Mouse (Mus musculus) forebrain, embryonic 13.5 days (tissue): Measurements from ENCODE around the gene Plxdc1. TPM values are rescaled to one million over a fixed set of nuclear protein-coding genes. Genes with fewer than 3 reads are reported as not detected.

Experiments used
- ATAC-seq: fragments of 200-750 bp; cut with Nextera tagmentation; 2 replicates; pipeline ENCODE4 v1.8.0; 2017
- H3K27ac ChIP-seq: fragments of 300-500 bp; sonication (generic); 2 replicates; pipeline ENCODE4 v1.5.1; 2015; ENCODE audit warnings: inconsistent platforms, mild to moderate bottlenecking, moderate library complexity
- H3K27me3 ChIP-seq: fragments of 300-500 bp; sonication (generic); 2 replicates; pipeline ENCODE4 v1.6.1; 2015; ENCODE audit warnings: mild to moderate bottlenecking, inconsistent platforms
- H3K36me3 ChIP-seq: fragments of 300-500 bp; sonication (generic); 2 replicates; pipeline ENCODE4 v1.6.1; 2015; ENCODE audit warnings: mild to moderate bottlenecking, inconsistent platforms; ENCODE audit not compliant: poor library complexity, severe bottlenecking
- H3K4me1 ChIP-seq: fragments of 300-500 bp; sonication (generic); 2 replicates; pipeline ENCODE4 v1.6.1; 2015; ENCODE audit warnings: inconsistent platforms
- H3K4me2 ChIP-seq: fragments of 300-500 bp; sonication (generic); 2 replicates; pipeline ENCODE4 v1.6.1; 2015; ENCODE audit warnings: inconsistent platforms, mild to moderate bottlenecking, moderate library complexity
- H3K4me3 ChIP-seq: fragments of 300-500 bp; sonication (generic); 2 replicates; pipeline ENCODE4 v1.5.1; 2015; ENCODE audit warnings: mild to moderate bottlenecking, inconsistent platforms
- H3K9ac ChIP-seq: fragments of 300-500 bp; sonication (generic); 2 replicates; pipeline ENCODE4 v1.6.1; 2015; ENCODE audit warnings: mild to moderate bottlenecking, inconsistent platforms
- H3K9me3 ChIP-seq: fragments of 300-500 bp; sonication (generic); replicated peaks from 2 replicates; pipeline ENCODE4 v1.6.1; 2016; ENCODE audit warnings: inconsistent platforms
- WGBS: fragments of 180-500 bp; shearing (Covaris S2); methylation state at CpG from one replicate; pipeline ENCODE4 v1.1.7; 2015; 5-methylcytosine and 5-hydroxymethylcytosine counted together
- polyA plus RNA-seq: library from polyadenylated mRNA; unstranded; fragments of >200 nt; fragmentation: Nextera tagmentation; extraction: Ambion mirVana; gene quantifications from 2 replicates; pipeline ENCODE4 v1.2.1, GENCODE M21; 2015

Plxdc1 gene
- polyA plus RNA-seq, 1 experiment from 2014 or later, result 0.34 TPM

- Histone ChIP-seq H3K9ac (no peak overlapping the region), H3K9me3 (no peaks in the 10 kb centered on the region), H3K4me3 (no peak overlapping the region), H3K4me1 (peaks cover 12% of the 10 kb centered on the region), H3K4me2 (no peak overlapping the region), H3K36me3 (no peaks in the 10 kb centered on the region), H3K27ac (no peak overlapping the region), H3K27me3 (peaks cover 39% of the 10 kb centered on the region)
- 93% methylated on average over 9 of the region's 9 CpGs for WGBS
- no peak for ATAC-seq
These were observed 3.5 kb downstream of the Plxdc1 start for GRCm38 (mm10) chr11:97982721-97983120.

DNA sequence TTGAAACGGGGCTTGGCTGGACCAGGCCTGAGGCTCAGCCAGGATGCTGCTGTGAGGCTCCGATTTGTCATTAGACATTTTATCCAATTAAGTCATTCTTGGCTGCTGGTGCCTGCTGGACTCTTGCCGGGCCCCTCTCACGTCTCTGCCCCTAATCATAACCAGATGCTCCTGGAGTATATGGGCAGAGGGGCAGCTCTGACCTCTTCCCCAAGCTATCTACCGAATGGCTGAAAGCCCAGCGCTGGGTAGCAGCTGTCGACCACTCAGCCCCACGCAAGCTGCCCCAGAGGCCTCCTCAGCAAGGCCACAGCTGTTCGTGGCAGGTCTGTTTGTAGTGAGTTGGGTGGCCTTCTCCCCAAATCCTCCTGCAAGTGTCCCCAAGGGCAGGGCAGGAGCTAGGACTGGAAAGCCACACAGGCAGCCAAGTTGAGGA, 5.7 kb downstream of the Plxdc1 start:
- no peak for ATAC-seq
- Histone ChIP-seq H3K4me3 (no peak overlapping the region), H3K27me3 (peaks cover 21% of the 10 kb centered on the region), H3K36me3 (no peaks in the 10 kb centered on the region), H3K4me2 (no peak overlapping the region), H3K27ac (no peak overlapping the region), H3K4me1 (no peaks in the 10 kb centered on the region), H3K9ac (no peak overlapping the region), H3K9me3 (no peaks in the 10 kb centered on the region)
- 73% methylated on average over 9 of the region's 9 CpGs for WGBS

- H3K4me1 ChIP-seq, result no peaks in the 10 kb centered on the region
- H3K9ac ChIP-seq, result no peak overlapping the region
- no peaks in the 10 kb centered on the region for H3K9me3 ChIP-seq
- H3K4me2 ChIP-seq, result no peak overlapping the region
- WGBS, result 73% methylated on average over 10 of the region's 10 CpGs
- no peaks in the 10 kb centered on the region for H3K36me3 ChIP-seq
- H3K27me3 ChIP-seq, result peaks cover 15% of the 10 kb centered on the region
- no peak overlapping the region for H3K27ac ChIP-seq
- H3K4me3 ChIP-seq, result no peak overlapping the region
- ATAC-seq, result no peak
These were observed 6.3 kb downstream of the Plxdc1 start for GRCm38 (mm10) chr11:97979824-97980495.

GRCm38 (mm10) chr11:97978392-97978791, 7.9 kb downstream of the Plxdc1 start:
- Histone ChIP-seq H3K9me3 (no peaks in the 10 kb centered on the region), H3K4me2 (no peak overlapping the region), H3K27ac (no peak overlapping the region), H3K36me3 (no peaks in the 10 kb centered on the region), H3K27me3 (no peaks in the 10 kb centered on the region), H3K4me1 (no peaks in the 10 kb centered on the region), H3K9ac (no peak overlapping the region), H3K4me3 (no peak overlapping the region)
- no peak for ATAC-seq
- 88% methylated on average over 13 of the region's 13 CpGs for WGBS

GRCm38 (mm10) chr11:97977797-97978196, 8.4 kb downstream of the Plxdc1 start:
- no peaks in the 10 kb centered on the region for H3K9me3 ChIP-seq
- no peak for ATAC-seq
- H3K9ac ChIP-seq, result no peak overlapping the region
- H3K4me1 ChIP-seq, result no peaks in the 10 kb centered on the region
- 78% methylated on average over 5 of the region's 5 CpGs for WGBS
- no peaks in the 10 kb centered on the region for H3K27me3 ChIP-seq
- H3K36me3 ChIP-seq, result no peaks in the 10 kb centered on the region
- no peak overlapping the region for H3K27ac ChIP-seq
- no peak overlapping the region for H3K4me3 ChIP-seq
- H3K4me2 ChIP-seq, result no peak overlapping the region

DNA sequence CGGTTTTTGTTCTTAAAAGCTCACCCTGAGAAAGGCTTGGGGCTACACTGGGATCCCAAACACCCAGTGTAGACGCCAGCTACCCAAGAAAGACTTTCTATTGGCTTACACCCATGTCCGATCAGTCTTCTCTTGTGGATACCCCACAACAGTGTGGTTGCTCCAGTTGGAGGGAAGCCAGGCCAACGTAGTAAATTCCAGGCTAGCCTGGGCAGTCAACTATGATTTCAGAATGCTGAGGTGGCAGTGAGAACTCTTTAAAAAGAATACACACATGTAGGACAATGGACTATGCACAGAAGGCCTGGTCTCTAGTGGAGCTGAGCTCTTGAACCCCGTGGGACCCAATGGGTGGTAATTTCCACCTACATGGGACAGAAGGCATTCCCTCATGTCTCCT, 11.5 kb downstream of the Plxdc1 start:
- H3K27me3 ChIP-seq, result no peaks in the 10 kb centered on the region
- H3K36me3 ChIP-seq, result no peaks in the 10 kb centered on the region
- no peaks in the 10 kb centered on the region for H3K4me1 ChIP-seq
- no peak overlapping the region for H3K27ac ChIP-seq
- 84% methylated on average over 5 of the region's 5 CpGs for WGBS
- H3K4me2 ChIP-seq, result no peak overlapping the region
- no peak overlapping the region for H3K4me3 ChIP-seq
- no peaks in the 10 kb centered on the region for H3K9me3 ChIP-seq
- no peak overlapping the region for H3K9ac ChIP-seq
- no peak for ATAC-seq

GRCm38 (mm10) chr11:97974141-97974540, 12.1 kb downstream of the Plxdc1 start:
- ATAC-seq, result no peak
- Histone ChIP-seq H3K9ac (no peak overlapping the region), H3K27ac (no peak overlapping the region), H3K9me3 (no peaks in the 10 kb centered on the region), H3K4me1 (no peaks in the 10 kb centered on the region), H3K36me3 (no peaks in the 10 kb centered on the region), H3K4me2 (no peak overlapping the region), H3K4me3 (no peak overlapping the region), H3K27me3 (no peaks in the 10 kb centered on the region)
- WGBS, result 96% methylated on average over 5 of the region's 5 CpGs

DNA sequence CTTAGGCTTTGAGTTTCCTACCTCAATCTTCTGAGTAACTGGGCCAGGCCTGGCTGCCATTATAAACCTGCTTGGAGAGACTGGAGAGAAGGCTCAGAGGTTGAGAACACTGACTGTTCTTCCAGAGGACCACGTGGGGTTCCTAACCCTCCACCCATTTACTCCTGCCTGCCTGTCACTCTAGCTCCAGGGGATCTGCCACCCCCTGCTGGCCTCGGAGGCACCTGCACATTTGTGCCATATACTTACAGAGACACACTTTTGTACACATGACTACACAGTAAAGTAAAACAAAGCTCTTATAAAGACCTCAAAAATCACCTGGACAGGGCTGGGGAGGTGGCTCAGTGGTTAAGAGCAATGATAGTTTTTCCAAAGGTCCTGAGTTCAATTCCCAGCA, 13.8 kb downstream of the Plxdc1 start:
- ATAC-seq, result no peak
- H3K9ac ChIP-seq, result no peak overlapping the region
- H3K36me3 ChIP-seq, result no peaks in the 10 kb centered on the region
- H3K27me3 ChIP-seq, result no peaks in the 10 kb centered on the region
- H3K4me3 ChIP-seq, result no peak overlapping the region
- H3K9me3 ChIP-seq, result no peaks in the 10 kb centered on the region
- no peak overlapping the region for H3K4me2 ChIP-seq
- no peaks in the 10 kb centered on the region for H3K4me1 ChIP-seq
- WGBS, result 69% methylated on average over 2 of the region's 2 CpGs
- no peak overlapping the region for H3K27ac ChIP-seq

DNA sequence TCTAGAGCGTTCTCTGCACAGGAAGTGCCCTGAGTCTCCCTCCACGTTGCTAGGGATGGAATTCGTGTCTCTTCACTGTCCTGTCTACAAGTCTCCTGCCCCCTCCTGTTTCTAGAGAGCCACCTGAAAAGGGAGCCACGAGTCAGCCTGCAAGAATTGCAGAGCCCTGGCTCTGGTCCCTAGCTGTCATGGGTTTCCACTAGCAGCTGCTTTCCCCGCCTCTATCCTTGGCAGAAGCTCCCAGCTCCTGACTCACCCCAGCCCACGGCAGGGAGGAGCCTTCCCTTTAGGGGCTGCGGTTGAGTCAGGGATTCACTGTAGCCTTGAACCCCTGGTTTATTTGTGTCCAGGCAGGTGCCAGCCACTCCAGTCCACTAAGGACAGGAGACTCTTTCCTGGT, 15.0 kb downstream of the Plxdc1 start:
- Histone ChIP-seq H3K4me2 (no peak overlapping the region), H3K4me3 (no peak overlapping the region)
- WGBS, result 38% methylated on average over 7 of the region's 7 CpGs

GRCm38 (mm10) chr11:97970771-97971170, 15.5 kb downstream of the Plxdc1 start:
- Histone ChIP-seq H3K4me1 (peaks cover 9% of the 10 kb centered on the region), H3K36me3 (no peaks in the 10 kb centered on the region), H3K4me2 (no peak overlapping the region), H3K27ac (no peak overlapping the region), H3K27me3 (no peaks in the 10 kb centered on the region), H3K9me3 (no peaks in the 10 kb centered on the region), H3K9ac (no peak overlapping the region; the same call in 1 of the 2 replicates), H3K4me3 (no peak overlapping the region)
- WGBS, result 91% methylated on average over 7 of the region's 7 CpGs
- no peak for ATAC-seq

More for the DNA sequence above, 15.0 kb downstream of the Plxdc1 start:
- H3K9ac ChIP-seq, result no peak overlapping the region; the same call in 1 of the 2 replicates
- no peaks in the 10 kb centered on the region for H3K36me3 ChIP-seq
- H3K4me1 ChIP-seq, result peaks cover 9% of the 10 kb centered on the region
- H3K27ac ChIP-seq, result no peak overlapping the region
- H3K9me3 ChIP-seq, result no peaks in the 10 kb centered on the region
- no peak for ATAC-seq
- no peaks in the 10 kb centered on the region for H3K27me3 ChIP-seq

DNA sequence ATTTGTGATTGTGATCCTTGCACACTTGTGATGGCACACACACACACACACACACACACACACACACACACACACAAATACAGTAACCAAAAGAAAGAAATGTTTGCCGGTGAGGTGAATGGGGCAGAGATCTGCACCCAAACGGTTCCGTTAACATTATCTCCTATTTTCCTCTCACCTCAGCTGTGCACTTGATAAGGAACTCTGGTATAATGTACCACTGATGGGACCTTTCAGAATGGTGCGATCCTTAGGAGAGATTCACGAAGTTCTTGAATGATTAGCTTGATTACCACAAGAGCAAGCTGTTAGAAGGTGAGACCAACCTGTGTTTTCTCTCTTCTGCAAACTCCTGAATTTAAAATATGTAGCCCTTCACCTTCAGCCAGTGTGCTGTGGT, 17.9 kb downstream of the Plxdc1 start:
- no peaks in the 10 kb centered on the region for H3K9me3 ChIP-seq
- ATAC-seq, result no peak
- WGBS, result 87% methylated on average over 5 of the region's 5 CpGs

GRCm38 (mm10) chr11:97967114-97967513, 19.1 kb downstream of the Plxdc1 start:
- WGBS, result 37% methylated on average over 2 of the region's 2 CpGs
- no peak overlapping the region for H3K27ac ChIP-seq

More for the DNA sequence above, 17.9 kb downstream of the Plxdc1 start:
- Histone ChIP-seq H3K9ac (no peak overlapping the region), H3K27ac (no peak overlapping the region), H3K27me3 (0 out of 2 replicates have a peak, but pooled peaks cover 2% of the 10 kb centered on the region), H3K4me1 (peaks cover 9% of the 10 kb centered on the region), H3K36me3 (no peaks in the 10 kb centered on the region), H3K4me2 (no peak overlapping the region), H3K4me3 (no peak overlapping the region)

GRCm38 (mm10) chr11:97960907-97961306, 25.3 kb downstream of the Plxdc1 start:
- Histone ChIP-seq H3K9ac (no peak overlapping the region), H3K27me3 (0 out of 2 replicates have a peak, but pooled peaks cover 2% of the 10 kb centered on the region), H3K4me2 (no peak overlapping the region), H3K36me3 (no peaks in the 10 kb centered on the region), H3K27ac (no peak overlapping the region), H3K4me1 (peaks cover 10% of the 10 kb centered on the region), H3K9me3 (no peaks in the 10 kb centered on the region), H3K4me3 (no peak overlapping the region)
- ATAC-seq, result no peak
- WGBS, result 95% methylated on average over 1 of the region's 1 CpGs

More at GRCm38 (mm10) chr11:97967114-97967513, 19.1 kb downstream of the Plxdc1 start:
- Histone ChIP-seq H3K4me1 (peaks cover 9% of the 10 kb centered on the region), H3K9me3 (no peaks in the 10 kb centered on the region), H3K4me2 (no peak overlapping the region), H3K27me3 (0 out of 2 replicates have a peak, but pooled peaks cover 2% of the 10 kb centered on the region), H3K4me3 (no peak overlapping the region), H3K36me3 (no peaks in the 10 kb centered on the region), H3K9ac (no peak overlapping the region)
- ATAC-seq, result no peak
